Mouse (Mus musculus) kidney, embryonic 14.5 days (tissue): Measurements from ENCODE around the gene Dbn1. TPM values are rescaled to one million over a fixed set of nuclear protein-coding genes. Genes with fewer than 3 reads are reported as not detected.
A peak's percentile ranks its signal among the peaks of the same experiment; 100 is the strongest.

ENCODE experiments used
- ATAC-seq: fragments of 200-750 bp; cut with Nextera tagmentation; 2 replicates; pipeline ENCODE4 v1.8.0; 2017; ENCODE audit warnings: moderate number of reproducible peaks, mild to moderate bottlenecking, moderate TSS enrichment, moderate library complexity; ENCODE audit not compliant: low FRiP score, low TSS enrichment
- H3K27ac ChIP-seq: fragments of 300-500 bp; sonication (generic); 2 replicates; pipeline ENCODE4 v1.5.1; 2014; ENCODE audit warnings: low read depth, mild to moderate bottlenecking, low read length, moderate library complexity, mixed read lengths
- H3K27me3 ChIP-seq: fragments of 300-500 bp; sonication (generic); 2 replicates; pipeline ENCODE4 v1.6.1; 2014; ENCODE audit warnings: mild to moderate bottlenecking, low read length; ENCODE audit not compliant: control insufficient read depth, insufficient read depth
- H3K36me3 ChIP-seq: fragments of 300-500 bp; sonication (generic); 2 replicates; pipeline ENCODE4 v1.6.1; 2014; ENCODE audit warnings: low read length, mixed read lengths; ENCODE audit not compliant: control insufficient read depth, insufficient read depth
- H3K4me1 ChIP-seq: fragments of 300-500 bp; sonication (generic); 2 replicates; pipeline ENCODE4 v1.6.1; 2014; ENCODE audit warnings: low read length, mixed read lengths; ENCODE audit not compliant: control insufficient read depth, insufficient read depth
- H3K4me2 ChIP-seq: fragments of 300-500 bp; sonication (generic); replicated peaks from 2 replicates; pipeline ENCODE4 v1.6.1; 2014; ENCODE audit warnings: low read depth, mild to moderate bottlenecking, low read length
- H3K4me3 ChIP-seq: fragments of 300-500 bp; sonication (generic); 2 replicates; pipeline ENCODE4 v1.5.1; 2014; ENCODE audit warnings: mild to moderate bottlenecking, low read length
- H3K9ac ChIP-seq: fragments of 300-500 bp; sonication (generic); 2 replicates; pipeline ENCODE4 v1.6.1; 2014; ENCODE audit warnings: low read depth, mild to moderate bottlenecking, low read length, moderate library complexity
- H3K9me3 ChIP-seq: fragments of 300-500 bp; sonication (generic); 2 replicates; pipeline ENCODE4 v1.6.1; 2016; ENCODE audit warnings: low read length; ENCODE audit not compliant: control insufficient read depth
- WGBS: fragments of 180-500 bp; shearing (Covaris S2); extraction: QIAGEN DNeasy Blood & Tissue Kit; methylation state at CpG from one replicate; pipeline ENCODE4 v1.1.7; 2014; 5-methylcytosine and 5-hydroxymethylcytosine counted together
- polyA plus RNA-seq: library from polyadenylated mRNA; unstranded; fragments of >200 nt; fragmentation: Nextera tagmentation; extraction: Ambion mirVana; gene quantifications from 2 replicates; pipeline ENCODE4 v1.2.1, GENCODE M21; 2014

Gene Dbn1
- polyA plus RNA-seq: 118 and 164 TPM in 2 replicates

GRCm38 (mm10) chr13:55487578-55488498 is at the start of gene Dbn1:
Dbn1 (minus strand) TSS chr13:55488111.
- H3K4me2 ChIP-seq: peak within 1 kb of the TSS; percentile 93
- H3K4me3 ChIP-seq: peak within 1 kb of the TSS; percentile 86
- H3K4me1 ChIP-seq: peaks cover 39% of the 10 kb centered on the region
- H3K9me3 ChIP-seq: no peaks in the 10 kb centered on the region
- H3K27ac ChIP-seq: peak within 1 kb of the TSS; percentile 95
- 1% methylated on average over 41 of the region's 83 CpGs for WGBS
- peak within 1 kb of the TSS; percentile 90 for H3K9ac ChIP-seq
- no peaks in the 10 kb centered on the region for H3K27me3 ChIP-seq
- no peaks in the 10 kb centered on the region; the same call in 1 of the 2 replicates for H3K36me3 ChIP-seq
- peak; percentile 85 for ATAC-seq

DNA sequence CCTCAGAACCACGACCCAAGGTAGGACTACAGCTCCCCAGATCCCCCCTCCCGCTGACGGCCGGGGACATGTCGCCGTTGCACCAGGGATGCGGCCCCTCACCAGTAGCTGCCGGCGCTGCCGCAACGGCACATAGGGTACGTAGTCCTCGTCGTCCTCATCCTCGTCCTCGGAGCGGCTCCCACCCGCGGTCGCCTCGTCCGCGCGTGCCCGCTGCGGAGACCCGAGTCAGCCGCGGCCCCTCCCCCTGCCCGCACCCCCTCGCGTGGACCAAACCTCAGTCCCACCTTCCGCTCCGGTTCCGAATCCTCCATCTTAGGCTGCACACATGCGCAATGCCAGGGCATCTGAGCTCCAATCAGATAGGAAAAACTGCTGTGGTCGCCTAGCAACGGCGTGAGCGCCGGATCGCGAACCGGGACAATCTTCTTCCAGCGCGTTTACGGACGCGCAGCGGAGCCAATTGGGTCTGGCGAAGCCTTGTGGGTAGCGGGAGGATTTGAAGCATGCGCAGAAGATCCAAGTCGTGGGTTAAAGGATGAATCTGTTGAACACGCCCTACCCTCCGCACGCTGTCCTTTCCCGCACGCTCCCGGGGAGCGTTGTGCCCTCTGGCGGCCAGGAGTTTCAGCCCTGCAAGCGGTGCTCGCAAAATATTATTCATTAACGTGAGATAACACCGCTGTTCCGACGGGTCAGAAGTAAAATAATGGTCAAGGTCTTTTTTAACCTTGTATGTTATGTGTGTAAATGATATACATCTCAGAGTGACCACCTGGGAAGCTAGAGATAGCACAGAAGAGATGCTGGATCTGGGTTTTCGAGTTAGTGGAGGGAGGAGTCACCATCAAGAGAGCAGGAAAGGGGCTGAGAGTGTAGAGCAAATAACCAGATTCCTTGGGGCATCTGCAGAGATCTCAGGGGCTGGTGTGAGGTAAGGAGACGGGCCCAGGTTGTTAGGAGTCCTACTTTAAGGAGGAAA is 48.6 kb upstream of the Dbn1 start, which contains the start of gene Ddx41:
TSS of gene Ddx41 (minus strand) at position 465 of the 982 bp plus-strand sequence.
- no peaks in the 10 kb centered on the region for H3K27me3 ChIP-seq
- no peak within 1 kb of the TSS for H3K27ac ChIP-seq
- H3K9ac ChIP-seq: peak within 1 kb of the TSS; percentile 72
- peaks cover 10% of the 10 kb centered on the region for H3K4me1 ChIP-seq
- peak within 1 kb of the TSS; percentile 82 for H3K4me3 ChIP-seq
- H3K9me3 ChIP-seq: no peaks in the 10 kb centered on the region
- ATAC-seq: peak; percentile 98
- peaks cover 73% of the 10 kb centered on the region for H3K36me3 ChIP-seq
- 2% methylated on average over 70 of the region's 70 CpGs for WGBS
- peak within 1 kb of the TSS; percentile 95 for H3K4me2 ChIP-seq

DNA sequence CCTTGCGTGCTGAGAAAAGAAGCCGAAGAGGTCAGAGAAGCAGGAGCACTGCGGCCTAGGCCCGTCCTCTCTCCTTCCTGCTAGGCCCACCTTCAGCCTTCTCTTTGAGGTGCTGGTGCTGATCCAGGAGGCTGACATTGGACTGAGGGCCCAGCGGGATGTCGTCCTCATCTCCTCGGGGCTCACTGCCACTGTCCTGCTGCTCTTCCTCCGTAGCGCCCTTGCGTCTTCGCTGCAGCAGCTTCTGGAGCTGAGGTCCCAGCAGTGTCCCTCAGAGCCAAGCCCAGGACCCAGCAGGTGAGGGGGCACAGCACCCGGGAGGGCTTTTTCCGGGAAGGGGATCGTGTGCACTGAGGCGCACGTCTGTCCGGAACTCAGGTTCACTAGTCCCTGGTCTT is 47.9 kb upstream of the Dbn1 start:
- Histone ChIP-seq H3K9me3 (no peaks in the 10 kb centered on the region), H3K27me3 (no peaks in the 10 kb centered on the region), H3K4me2 (peak overlapping the region; percentile 95), H3K27ac (no peak overlapping the region), H3K4me3 (peak overlapping the region; percentile 82), H3K9ac (peak overlapping the region; percentile 72), H3K4me1 (peaks cover 10% of the 10 kb centered on the region), H3K36me3 (peaks cover 72% of the 10 kb centered on the region)
- ATAC-seq: no peak; the same call in 1 of the 2 replicates
- WGBS: 18% methylated on average over 14 of the region's 17 CpGs

DNA sequence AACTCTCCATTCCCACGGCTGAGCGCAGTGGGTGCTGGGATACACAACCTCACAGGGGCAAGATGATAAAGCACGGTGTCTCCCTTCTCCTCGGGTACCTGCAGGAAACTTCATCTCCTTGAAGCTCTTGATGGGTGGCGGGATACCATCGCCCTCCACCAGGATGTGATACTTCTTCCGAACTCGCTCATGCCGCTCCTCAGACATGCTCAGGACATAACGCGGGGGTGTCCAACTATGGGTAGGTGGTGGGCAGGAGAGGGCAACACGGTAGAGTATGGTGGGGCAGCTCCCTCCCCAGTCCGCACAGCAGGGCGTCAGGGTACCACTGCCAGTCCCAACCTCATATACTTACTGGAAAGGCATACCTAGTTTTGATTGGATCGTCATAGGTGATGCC is 47.3 kb upstream of the Dbn1 start:
- peak overlapping the region; percentile 95 for H3K4me2 ChIP-seq
- H3K9ac ChIP-seq: peak overlapping the region; percentile 72; the same call in 1 of the 2 replicates
- H3K4me3 ChIP-seq: peak overlapping the region; percentile 82
- no peak overlapping the region for H3K27ac ChIP-seq
- no peaks in the 10 kb centered on the region for H3K27me3 ChIP-seq
- no peak for ATAC-seq
- H3K36me3 ChIP-seq: peaks cover 71% of the 10 kb centered on the region
- WGBS: 89% methylated on average over 15 of the region's 15 CpGs
- no peaks in the 10 kb centered on the region for H3K9me3 ChIP-seq
- H3K4me1 ChIP-seq: peaks cover 10% of the 10 kb centered on the region

- peaks cover 52% of the 10 kb centered on the region for H3K36me3 ChIP-seq
- no peaks in the 10 kb centered on the region for H3K27me3 ChIP-seq
- 81% methylated on average over 8 of the region's 8 CpGs for WGBS
- no peak within 1 kb of the TSS for H3K4me2 ChIP-seq
- no peak within 1 kb of the TSS for H3K9ac ChIP-seq
- no peak within 1 kb of the TSS for H3K4me3 ChIP-seq
- H3K27ac ChIP-seq: no peak within 1 kb of the TSS
- no peaks in the 10 kb centered on the region for H3K4me1 ChIP-seq
- ATAC-seq: no peak
- H3K9me3 ChIP-seq: no peaks in the 10 kb centered on the region
These were observed 41.4 kb upstream of the Dbn1 start, which contains the start of gene Dok3 for GRCm38 (mm10) chr13:55529198-55529915. Dok3 (minus strand) TSS chr13:55529296.

GRCm38 (mm10) chr13:55527834-55528772 is 40.2 kb upstream of the Dbn1 start:
- Histone ChIP-seq H3K27ac (no peak overlapping the region), H3K9me3 (no peaks in the 10 kb centered on the region), H3K9ac (no peak overlapping the region), H3K4me1 (peaks cover 6% of the 10 kb centered on the region), H3K4me3 (no peak overlapping the region), H3K27me3 (no peaks in the 10 kb centered on the region), H3K4me2 (no peak overlapping the region), H3K36me3 (peaks cover 42% of the 10 kb centered on the region)
- 78% methylated on average over 18 of the region's 18 CpGs for WGBS
- ATAC-seq: no peak

DNA sequence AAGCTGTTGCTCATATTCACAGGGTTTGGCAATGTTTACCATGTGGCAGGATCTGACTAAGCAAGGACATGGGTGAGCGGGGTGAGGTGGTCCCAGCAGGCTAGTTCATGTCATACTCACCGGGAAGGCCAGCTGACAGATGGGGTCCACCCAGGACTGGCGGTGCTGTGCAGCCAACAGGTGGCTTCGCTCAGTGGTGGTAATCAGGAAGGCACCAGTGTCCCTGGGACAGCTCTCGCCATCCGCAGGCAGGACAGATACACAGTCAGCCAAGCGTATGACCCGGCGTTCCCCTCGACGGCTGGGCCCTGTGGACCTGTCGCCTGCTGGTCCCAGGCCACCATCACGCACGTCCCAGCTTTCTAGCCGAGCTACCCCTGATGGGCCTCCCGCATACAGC is 39.3 kb upstream of the Dbn1 start:
- no peak overlapping the region for H3K9ac ChIP-seq
- WGBS: 83% methylated on average over 16 of the region's 16 CpGs
- H3K36me3 ChIP-seq: peaks cover 34% of the 10 kb centered on the region

More for the DNA sequence above, 39.3 kb upstream of the Dbn1 start:
- no peak overlapping the region for H3K27ac ChIP-seq
- H3K9me3 ChIP-seq: no peaks in the 10 kb centered on the region
- no peak overlapping the region for H3K4me2 ChIP-seq
- peaks cover 6% of the 10 kb centered on the region for H3K4me1 ChIP-seq
- ATAC-seq: no peak
- no peaks in the 10 kb centered on the region for H3K27me3 ChIP-seq
- no peak overlapping the region for H3K4me3 ChIP-seq
